Mouse (Mus musculus): ENCODE measurements around the gene Cfap97.

- TF ChIP-seq CTCF (IDR thresholded peaks at IDR 0.05; ENCODE audit: control insufficient read depth, insufficient read depth, insufficient replicate concordance, low read depth, low read length): no peak
- no peak for TF ChIP-seq POLR2A (IDR thresholded peaks at IDR 0.05; ENCODE audit: control insufficient read depth, low read depth, low read length)
These were observed 52.7 kb downstream of the Cfap97 start for GRCm38 (mm10) chr8:46204301-46204700.
